Mouse (Mus musculus): ENCODE measurements at regions not wholly inside any gene's neighbourhood (a gene's known extent, or its start where the extent isn't known, plus 50 kb on each side); places are given as distances from the start of the nearest gene placed in this dataset.

- no peak overlapping the region for H3K9ac ChIP-seq
- 78% methylated on average over 5 of the region's 5 CpGs for WGBS
These were observed 221.1 kb upstream of the Slc16a7 start for GRCm38 (mm10) chr10:125610353-125610752.

GRCm38 (mm10) chr10:125612773-125613172, 223.5 kb upstream of the Slc16a7 start:
- Histone ChIP-seq H3K4me3 (no peak overlapping the region), H3K27ac (no peak overlapping the region), H3K4me2 (no peak overlapping the region), H3K4me1 (no peaks in the 10 kb centered on the region), H3K36me3 (no peaks in the 10 kb centered on the region), H3K27me3 (no peaks in the 10 kb centered on the region), H3K9me3 (no peaks in the 10 kb centered on the region), H3K9ac (no peak overlapping the region)
- no peak for ATAC-seq (ENCODE audit: insufficient number of reproducible peaks, low FRiP score, low TSS enrichment, low read depth)
- 86% methylated on average over 6 of the region's 6 CpGs for WGBS

More at GRCm38 (mm10) chr10:125610353-125610752, 221.1 kb upstream of the Slc16a7 start:
- Histone ChIP-seq H3K9me3 (no peaks in the 10 kb centered on the region), H3K4me1 (no peaks in the 10 kb centered on the region), H3K27ac (no peak overlapping the region), H3K4me2 (no peak overlapping the region), H3K4me3 (no peak overlapping the region), H3K27me3 (no peaks in the 10 kb centered on the region), H3K36me3 (no peaks in the 10 kb centered on the region)
- ATAC-seq (ENCODE audit: insufficient number of reproducible peaks, low FRiP score, low TSS enrichment, low read depth) = no peak

GRCm38 (mm10) chr10:125621376-125621775, 232.1 kb upstream of the Slc16a7 start:
- Histone ChIP-seq H3K4me3 (no peak overlapping the region), H3K4me2 (no peak overlapping the region), H3K27me3 (no peaks in the 10 kb centered on the region), H3K9ac (no peak overlapping the region), H3K9me3 (no peaks in the 10 kb centered on the region), H3K27ac (no peak overlapping the region), H3K36me3 (no peaks in the 10 kb centered on the region), H3K4me1 (no peaks in the 10 kb centered on the region)
- 62% methylated on average over 6 of the region's 6 CpGs for WGBS
- ATAC-seq (ENCODE audit: insufficient number of reproducible peaks, low FRiP score, low TSS enrichment, low read depth) = no peak

GRCm38 (mm10) chr10:125623836-125624235, 234.6 kb upstream of the Slc16a7 start:
- ATAC-seq (ENCODE audit: insufficient number of reproducible peaks, low FRiP score, low TSS enrichment, low read depth) = no peak

GRCm38 (mm10) chr10:125667906-125668305, 278.6 kb upstream of the Slc16a7 start:
- H3K9me3 ChIP-seq = no peaks in the 10 kb centered on the region
- no peak overlapping the region for H3K9ac ChIP-seq
- 83% methylated on average over 4 of the region's 4 CpGs for WGBS
- H3K4me3 ChIP-seq = no peak overlapping the region
- ATAC-seq (ENCODE audit: insufficient number of reproducible peaks, low FRiP score, low TSS enrichment, low read depth) = no peak
- H3K27ac ChIP-seq = no peak overlapping the region
- no peaks in the 10 kb centered on the region for H3K27me3 ChIP-seq
- no peaks in the 10 kb centered on the region for H3K4me1 ChIP-seq
- H3K36me3 ChIP-seq = no peaks in the 10 kb centered on the region
- H3K4me2 ChIP-seq = no peak overlapping the region

More at GRCm38 (mm10) chr10:125623836-125624235, 234.6 kb upstream of the Slc16a7 start:
- Histone ChIP-seq H3K36me3 (no peaks in the 10 kb centered on the region), H3K27me3 (no peaks in the 10 kb centered on the region), H3K9ac (no peak overlapping the region), H3K4me3 (no peak overlapping the region), H3K4me2 (no peak overlapping the region), H3K27ac (no peak overlapping the region), H3K9me3 (no peaks in the 10 kb centered on the region), H3K4me1 (no peaks in the 10 kb centered on the region)
- WGBS = 28% methylated on average over 7 of the region's 7 CpGs

GRCm38 (mm10) chr10:125673637-125674036, 284.4 kb upstream of the Slc16a7 start:
- ATAC-seq (ENCODE audit: insufficient number of reproducible peaks, low FRiP score, low TSS enrichment, low read depth) = no peak
- Histone ChIP-seq H3K36me3 (no peaks in the 10 kb centered on the region), H3K9me3 (no peaks in the 10 kb centered on the region), H3K4me3 (no peak overlapping the region), H3K4me1 (no peaks in the 10 kb centered on the region), H3K4me2 (no peak overlapping the region), H3K9ac (no peak overlapping the region), H3K27ac (no peak overlapping the region), H3K27me3 (no peaks in the 10 kb centered on the region)
- 58% methylated on average over 11 of the region's 11 CpGs for WGBS

GRCm38 (mm10) chr10:125679644-125680043, 286.3 kb upstream of the Lrig3 start:
- H3K4me2 ChIP-seq = no peak overlapping the region
- H3K4me3 ChIP-seq = no peak overlapping the region
- 78% methylated on average over 7 of the region's 7 CpGs for WGBS
- no peak overlapping the region for H3K27ac ChIP-seq
- no peak overlapping the region for H3K9ac ChIP-seq
- no peaks in the 10 kb centered on the region for H3K9me3 ChIP-seq
- no peaks in the 10 kb centered on the region for H3K36me3 ChIP-seq
- ATAC-seq (ENCODE audit: insufficient number of reproducible peaks, low FRiP score, low TSS enrichment, low read depth) = no peak
- no peaks in the 10 kb centered on the region for H3K4me1 ChIP-seq
- H3K27me3 ChIP-seq = no peaks in the 10 kb centered on the region

- Histone ChIP-seq H3K9me3 (no peaks in the 10 kb centered on the region), H3K9ac (no peak overlapping the region), H3K4me1 (no peaks in the 10 kb centered on the region), H3K4me2 (no peak overlapping the region), H3K27ac (no peak overlapping the region), H3K4me3 (no peak overlapping the region), H3K27me3 (no peaks in the 10 kb centered on the region), H3K36me3 (no peaks in the 10 kb centered on the region)
- WGBS = 78% methylated on average over 5 of the region's 5 CpGs
- ATAC-seq (ENCODE audit: insufficient number of reproducible peaks, low FRiP score, low TSS enrichment, low read depth) = no peak
These were observed 280.8 kb upstream of the Lrig3 start for GRCm38 (mm10) chr10:125685130-125685529.

GRCm38 (mm10) chr10:125693505-125693904, 272.5 kb upstream of the Lrig3 start:
- Histone ChIP-seq H3K36me3 (no peaks in the 10 kb centered on the region), H3K27ac (no peak overlapping the region), H3K4me2 (no peak overlapping the region), H3K4me3 (no peak overlapping the region), H3K27me3 (no peaks in the 10 kb centered on the region), H3K9ac (no peak overlapping the region), H3K9me3 (no peaks in the 10 kb centered on the region), H3K4me1 (no peaks in the 10 kb centered on the region)
- WGBS = 41% methylated on average over 7 of the region's 7 CpGs
- no peak for ATAC-seq (ENCODE audit: insufficient number of reproducible peaks, low FRiP score, low TSS enrichment, low read depth)

GRCm38 (mm10) chr10:125696159-125696558, 269.8 kb upstream of the Lrig3 start:
- Histone ChIP-seq H3K9ac (no peak overlapping the region), H3K27me3 (no peaks in the 10 kb centered on the region), H3K4me1 (no peaks in the 10 kb centered on the region), H3K27ac (no peak overlapping the region), H3K4me3 (no peak overlapping the region), H3K9me3 (no peaks in the 10 kb centered on the region), H3K4me2 (no peak overlapping the region), H3K36me3 (no peaks in the 10 kb centered on the region)
- 95% methylated on average over 5 of the region's 5 CpGs for whole genome bisulfite sequencing
- ATAC-seq (ENCODE audit: insufficient number of reproducible peaks, low FRiP score, low TSS enrichment, low read depth) = no peak

GRCm38 (mm10) chr10:125725077-125725680, 240.8 kb upstream of the Lrig3 start:
- Histone ChIP-seq H3K27me3 (no peaks in the 10 kb centered on the region), H3K9me3 (no peaks in the 10 kb centered on the region), H3K36me3 (no peaks in the 10 kb centered on the region), H3K27ac (no peak overlapping the region), H3K4me2 (peak overlapping the region; percentile 30; the same call in 1 of the 2 replicates), H3K4me3 (no peak overlapping the region), H3K4me1 (peaks cover 7% of the 10 kb centered on the region; the same call in 1 of the 2 replicates), H3K9ac (no peak overlapping the region)
- 29% methylated on average over 18 of the region's 18 CpGs for WGBS
- ATAC-seq (ENCODE audit: insufficient number of reproducible peaks, low FRiP score, low TSS enrichment, low read depth) = no peak

- no peaks in the 10 kb centered on the region for H3K36me3 ChIP-seq
- no peaks in the 10 kb centered on the region for H3K27me3 ChIP-seq
- H3K4me2 ChIP-seq = peak overlapping the region; percentile 30; the same call in 1 of the 2 replicates
- ATAC-seq (ENCODE audit: insufficient number of reproducible peaks, low FRiP score, low TSS enrichment, low read depth) = no peak
- no peak overlapping the region for H3K9ac ChIP-seq
- no peak overlapping the region for H3K4me3 ChIP-seq
- no peak overlapping the region for H3K27ac ChIP-seq
- 31% methylated on average over 7 of the region's 7 CpGs for WGBS
- H3K4me1 ChIP-seq = peaks cover 7% of the 10 kb centered on the region; the same call in 1 of the 2 replicates
- no peaks in the 10 kb centered on the region for H3K9me3 ChIP-seq
These were observed 240.3 kb upstream of the Lrig3 start for GRCm38 (mm10) chr10:125725681-125726139.

GRCm38 (mm10) chr10:125726546-125726945, 239.4 kb upstream of the Lrig3 start:
- Histone ChIP-seq H3K4me1 (peaks cover 7% of the 10 kb centered on the region; the same call in 1 of the 2 replicates), H3K27me3 (no peaks in the 10 kb centered on the region), H3K27ac (no peak overlapping the region), H3K36me3 (no peaks in the 10 kb centered on the region), H3K4me2 (no peak overlapping the region), H3K4me3 (no peak overlapping the region), H3K9ac (no peak overlapping the region), H3K9me3 (no peaks in the 10 kb centered on the region)
- 56% methylated on average over 8 of the region's 8 CpGs for WGBS
- no peak for ATAC-seq (ENCODE audit: insufficient number of reproducible peaks, low FRiP score, low TSS enrichment, low read depth)

Measured in limb, embryonic 15.5 days (tissue).